Mouse (Mus musculus): ENCODE results near the gene Cep350.
A peak's percentile ranks its signal among the peaks of the same experiment; 100 is the strongest.
"Not testable (repeated sequence)": the region's sequence is repeated elsewhere in the genome, so short reads cannot be mapped to it uniquely, and the experiment has no call there.

Gene Cep350

GRCm38 (mm10) chr1:155894382-155894781 lies 78.7 kb downstream of the Cep350 start:
- no peak for DNase-seq (ENCODE audit: extremely low read depth, insufficient read length, low spot score)

GRCm38 (mm10) chr1:155886846-155887245 lies 86.2 kb downstream of the Cep350 start:
- DNase-seq (ENCODE audit: extremely low read depth, insufficient read length, low spot score), result no peak

GRCm38 (mm10) chr1:155882646-155883231 lies 90.3 kb downstream of the Cep350 start:
- not testable (repeated sequence) for DNase-seq (ENCODE audit: extremely low read depth, insufficient read length, low spot score)

- DNase-seq (ENCODE audit: extremely low read depth, insufficient read length, low spot score), result no peak
Measured at GRCm38 (mm10) chr1:155879596-155879995, 93.5 kb downstream of the Cep350 start.

- DNase-seq (ENCODE audit: extremely low read depth, insufficient read length, low spot score), result no peak
Measured at GRCm38 (mm10) chr1:155862967-155863366, 110.1 kb downstream of the Cep350 start.

GRCm38 (mm10) chr1:155854926-155855702 lies 117.9 kb downstream of the Cep350 start:
- DNase-seq (ENCODE audit: extremely low read depth, insufficient read length, low spot score), result no peak

- DNase-seq (ENCODE audit: extremely low read depth, insufficient read length, low spot score), result no peak
Measured at GRCm38 (mm10) chr1:155853009-155853408, 120.0 kb downstream of the Cep350 start.

- peak; percentile 31 for DNase-seq (ENCODE audit: extremely low read depth, insufficient read length, low spot score)
Measured at GRCm38 (mm10) chr1:155844235-155844634, 128.8 kb downstream of the Cep350 start.

GRCm38 (mm10) chr1:155843538-155843937 lies 129.5 kb downstream of the Cep350 start:
- DNase-seq (ENCODE audit: extremely low read depth, insufficient read length, low spot score), result no peak

GRCm38 (mm10) chr1:155835667-155836066 lies 137.4 kb downstream of the Cep350 start:
- DNase-seq (ENCODE audit: extremely low read depth, insufficient read length, low spot score), result no peak

- DNase-seq (ENCODE audit: extremely low read depth, insufficient read length, low spot score), result no peak
Measured at GRCm38 (mm10) chr1:155833610-155834009, 139.4 kb downstream of the Cep350 start.

- no peak for DNase-seq (ENCODE audit: extremely low read depth, insufficient read length, low spot score)
Measured at GRCm38 (mm10) chr1:155831958-155832357, 141.1 kb downstream of the Cep350 start.

GRCm38 (mm10) chr1:155830861-155831260 lies 142.2 kb downstream of the Cep350 start:
- DNase-seq (ENCODE audit: extremely low read depth, insufficient read length, low spot score), result no peak

GRCm38 (mm10) chr1:155827703-155828295 lies 145.3 kb downstream of the Cep350 start:
- no peak for DNase-seq (ENCODE audit: extremely low read depth, insufficient read length, low spot score)

- DNase-seq (ENCODE audit: extremely low read depth, insufficient read length, low spot score), result no peak
Measured at GRCm38 (mm10) chr1:155826803-155827395, 146.2 kb downstream of the Cep350 start.

GRCm38 (mm10) chr1:155825940-155826716 lies 146.9 kb downstream of the Cep350 start:
- no peak for DNase-seq (ENCODE audit: extremely low read depth, insufficient read length, low spot score)

GRCm38 (mm10) chr1:155820646-155821045 lies 152.4 kb downstream of the Cep350 start:
- no peak for DNase-seq (ENCODE audit: extremely low read depth, insufficient read length, low spot score)

- no peak for DNase-seq (ENCODE audit: extremely low read depth, insufficient read length, low spot score)
Measured at GRCm38 (mm10) chr1:155816167-155816566, 156.9 kb downstream of the Cep350 start.

- DNase-seq (ENCODE audit: extremely low read depth, insufficient read length, low spot score), result peak; percentile 91
Measured at GRCm38 (mm10) chr1:155812581-155813499, 160.2 kb downstream of the Cep350 start, which contains the start of gene Qsox1. Qsox1 (minus strand) TSS chr1:155812889.

All from 3134 (cell line).